Mouse (Mus musculus) forebrain, embryonic 10.5 days (tissue): ENCODE data around the gene Spata13. TPM values are rescaled to one million over a fixed set of nuclear protein-coding genes. Genes with fewer than 3 reads are reported as not detected.

Experiments used
- DNase-seq: peaks from one replicate; pipeline ENCODE4 v3.0.0-alpha.2; 2017; ENCODE audit warnings: low spot score; ENCODE audit errors: extremely low spot score
- H3K27ac ChIP-seq: fragments of 300-500 bp; sonication (generic); 2 replicates; pipeline ENCODE4 v1.5.1; 2016; ENCODE audit warnings: mild to moderate bottlenecking
- H3K27me3 ChIP-seq: fragments of 300-500 bp; sonication (generic); 2 replicates; pipeline ENCODE4 v1.6.1; 2016; ENCODE audit warnings: mild to moderate bottlenecking; ENCODE audit not compliant: poor library complexity, severe bottlenecking
- H3K36me3 ChIP-seq: fragments of 300-500 bp; sonication (generic); replicated peaks from 2 replicates; pipeline ENCODE4 v1.6.1; 2016; ENCODE audit warnings: mild to moderate bottlenecking, moderate library complexity
- H3K4me1 ChIP-seq: fragments of 300-500 bp; sonication (generic); 2 replicates; pipeline ENCODE4 v1.6.1; 2016
- H3K4me3 ChIP-seq: fragments of 300-500 bp; sonication (generic); 2 replicates; pipeline ENCODE4 v1.5.1; 2016; ENCODE audit warnings: mild to moderate bottlenecking, moderate library complexity
- H3K9me3 ChIP-seq: fragments of 300-500 bp; sonication (generic); 2 replicates; pipeline ENCODE4 v1.6.1; 2016; ENCODE audit warnings: mild to moderate bottlenecking, moderate library complexity
- WGBS: fragments of 180-500 bp; shearing (Covaris S2); methylation state at CpG from one replicate; pipeline ENCODE4 v1.1.7; 2016; 5-methylcytosine and 5-hydroxymethylcytosine counted together
- polyA plus RNA-seq: library from polyadenylated mRNA; unstranded; fragments of >200 nt; fragmentation: Nextera tagmentation; extraction: Ambion mirVana; gene quantifications from 2 replicates; pipeline ENCODE4 v1.2.1, GENCODE M21; 2016

Spata13 gene
- 97.0 and 102 TPM in 2 replicates for polyA plus RNA-seq

- Histone ChIP-seq H3K9me3 (no peaks in the 10 kb centered on the region), H3K27ac (peak within 1 kb of the TSS; percentile 95), H3K36me3 (peaks cover 30% of the 10 kb centered on the region), H3K4me1 (peaks cover 57% of the 10 kb centered on the region), H3K4me3 (peak within 1 kb of the TSS; percentile 94), H3K27me3 (peaks cover 6% of the 10 kb centered on the region; the same call in 1 of the 2 replicates)
- under 1% methylated on average over 50 of the region's 50 CpGs for WGBS
- DNase-seq: peak; percentile 98
Measured at GRCm38 (mm10) chr14:60633961-60634864, at the start of gene Spata13. Spata13 (plus strand) TSS chr14:60634001.

GRCm38 (mm10) chr14:60586687-60587453 lies 46.9 kb upstream of the Spata13 start:
- Histone ChIP-seq H3K27ac (peak overlapping the region; percentile 79), H3K36me3 (no peaks in the 10 kb centered on the region), H3K27me3 (no peaks in the 10 kb centered on the region), H3K9me3 (0 out of 2 replicates have a peak, but pooled peaks cover 2% of the 10 kb centered on the region), H3K4me3 (no peak overlapping the region), H3K4me1 (peaks cover 33% of the 10 kb centered on the region)
- WGBS: 33% methylated on average over 15 of the region's 15 CpGs
- DNase-seq: peak; percentile 51

DNA sequence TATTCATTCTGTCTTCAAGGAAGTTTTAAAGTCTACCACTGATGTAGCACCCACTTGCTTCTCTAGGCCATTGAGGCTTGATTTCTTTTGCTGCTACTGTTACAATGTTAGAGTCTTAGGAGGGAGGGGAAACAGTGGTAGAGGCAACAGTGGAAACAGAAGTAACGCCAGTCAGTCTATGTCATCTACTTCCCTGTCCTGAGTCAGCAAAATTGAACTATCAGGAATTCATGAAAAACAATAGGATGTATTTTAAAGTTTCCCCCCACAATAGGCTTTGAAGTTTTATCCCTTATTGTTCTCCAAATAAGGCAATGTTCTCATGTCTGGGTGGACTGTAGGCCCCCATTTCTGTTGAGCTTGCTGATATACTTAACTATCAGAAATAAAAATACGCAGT lies 44.8 kb upstream of the Spata13 start:
- no peaks in the 10 kb centered on the region for H3K36me3 ChIP-seq
- DNase-seq: no peak
- no peak overlapping the region for H3K4me3 ChIP-seq
- H3K9me3 ChIP-seq: no peaks in the 10 kb centered on the region
- 79% methylated on average over 2 of the region's 2 CpGs for WGBS
- H3K4me1 ChIP-seq: peaks cover 41% of the 10 kb centered on the region
- peak overlapping the region; percentile 79 for H3K27ac ChIP-seq
- no peaks in the 10 kb centered on the region for H3K27me3 ChIP-seq

GRCm38 (mm10) chr14:60592339-60592738 lies 41.5 kb upstream of the Spata13 start:
- Histone ChIP-seq H3K4me1 (peaks cover 38% of the 10 kb centered on the region), H3K27ac (0 out of 2 replicates have a peak overlapping the region, but pooled peaks have one; percentile 1)
- WGBS: 87% methylated on average over 5 of the region's 5 CpGs

DNA sequence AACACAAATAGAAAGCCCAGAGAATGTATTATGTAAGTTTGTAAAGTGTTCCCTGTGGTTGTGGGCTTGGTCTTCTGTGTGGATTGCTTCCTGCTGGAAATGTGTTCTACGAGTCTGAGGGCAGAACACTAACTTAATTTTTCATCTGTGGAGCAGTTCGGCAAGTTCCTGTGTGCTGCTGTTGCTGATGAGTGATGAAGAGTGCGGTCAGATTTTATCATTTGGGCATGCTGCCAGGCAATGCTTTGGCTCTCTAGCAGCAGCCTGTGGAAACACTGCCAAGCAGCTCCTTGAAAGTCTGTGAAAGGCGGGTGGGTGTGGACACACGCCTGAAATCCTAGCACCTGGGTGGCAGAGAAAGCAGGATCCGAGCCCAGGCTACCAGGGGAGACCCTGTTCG lies 41.0 kb upstream of the Spata13 start:
- 84% methylated on average over 7 of the region's 7 CpGs for WGBS
- H3K36me3 ChIP-seq: 0 out of 2 replicates have a peak, but pooled peaks cover 2% of the 10 kb centered on the region
- H3K27ac ChIP-seq: 0 out of 2 replicates have a peak overlapping the region, but pooled peaks have one; percentile 25
- H3K4me3 ChIP-seq: no peak overlapping the region
- peaks cover 38% of the 10 kb centered on the region for H3K4me1 ChIP-seq
- H3K27me3 ChIP-seq: no peaks in the 10 kb centered on the region
- no peak for DNase-seq
- no peaks in the 10 kb centered on the region for H3K9me3 ChIP-seq

More at GRCm38 (mm10) chr14:60592339-60592738, 41.5 kb upstream of the Spata13 start:
- DNase-seq: no peak
- H3K4me3 ChIP-seq: no peak overlapping the region
- H3K9me3 ChIP-seq: no peaks in the 10 kb centered on the region
- no peaks in the 10 kb centered on the region for H3K27me3 ChIP-seq
- H3K36me3 ChIP-seq: 0 out of 2 replicates have a peak, but pooled peaks cover 2% of the 10 kb centered on the region

GRCm38 (mm10) chr14:60597571-60597970 lies 36.2 kb upstream of the Spata13 start:
- WGBS: 29% methylated on average over 4 of the region's 4 CpGs
- H3K27ac ChIP-seq: peak overlapping the region; percentile 56; the same call in 1 of the 2 replicates
- H3K9me3 ChIP-seq: no peaks in the 10 kb centered on the region
- no peak overlapping the region for H3K4me3 ChIP-seq
- 0 out of 2 replicates have a peak, but pooled peaks cover 2% of the 10 kb centered on the region for H3K36me3 ChIP-seq
- no peaks in the 10 kb centered on the region for H3K27me3 ChIP-seq
- no peak for DNase-seq
- H3K4me1 ChIP-seq: peaks cover 25% of the 10 kb centered on the region

- Histone ChIP-seq H3K9me3 (no peaks in the 10 kb centered on the region), H3K36me3 (0 out of 2 replicates have a peak, but pooled peaks cover 2% of the 10 kb centered on the region), H3K27ac (no peak overlapping the region), H3K27me3 (no peaks in the 10 kb centered on the region), H3K4me3 (no peak overlapping the region), H3K4me1 (peaks cover 23% of the 10 kb centered on the region)
- DNase-seq: no peak
- 82% methylated on average over 2 of the region's 2 CpGs for WGBS
Measured at GRCm38 (mm10) chr14:60599044-60599443, 34.8 kb upstream of the Spata13 start.

- Histone ChIP-seq H3K27me3 (no peaks in the 10 kb centered on the region), H3K36me3 (no peaks in the 10 kb centered on the region), H3K4me1 (peaks cover 9% of the 10 kb centered on the region), H3K4me3 (no peak overlapping the region), H3K27ac (peak overlapping the region; percentile 41; the same call in 1 of the 2 replicates), H3K9me3 (no peaks in the 10 kb centered on the region)
- WGBS: 85% methylated on average over 2 of the region's 2 CpGs
- DNase-seq: no peak
Measured at GRCm38 (mm10) chr14:60605564-60605963, 28.2 kb upstream of the Spata13 start.

- WGBS: 80% methylated on average over 4 of the region's 4 CpGs
- H3K27ac ChIP-seq: no peak overlapping the region
Measured at GRCm38 (mm10) chr14:60606194-60606593, 27.6 kb upstream of the Spata13 start.

GRCm38 (mm10) chr14:60607743-60608142 lies 26.1 kb upstream of the Spata13 start:
- Histone ChIP-seq H3K4me1 (peaks cover 23% of the 10 kb centered on the region), H3K9me3 (no peaks in the 10 kb centered on the region), H3K27me3 (no peaks in the 10 kb centered on the region), H3K27ac (no peak overlapping the region), H3K36me3 (no peaks in the 10 kb centered on the region), H3K4me3 (no peak overlapping the region)
- DNase-seq: no peak
- 86% methylated on average over 4 of the region's 4 CpGs for WGBS

More at GRCm38 (mm10) chr14:60606194-60606593, 27.6 kb upstream of the Spata13 start:
- H3K4me3 ChIP-seq: no peak overlapping the region
- H3K36me3 ChIP-seq: no peaks in the 10 kb centered on the region
- no peaks in the 10 kb centered on the region for H3K9me3 ChIP-seq
- DNase-seq: no peak
- no peaks in the 10 kb centered on the region for H3K27me3 ChIP-seq
- H3K4me1 ChIP-seq: peaks cover 12% of the 10 kb centered on the region

GRCm38 (mm10) chr14:60609160-60609559 lies 24.6 kb upstream of the Spata13 start:
- Histone ChIP-seq H3K4me3 (no peak overlapping the region), H3K27me3 (no peaks in the 10 kb centered on the region), H3K9me3 (no peaks in the 10 kb centered on the region), H3K36me3 (no peaks in the 10 kb centered on the region), H3K4me1 (peaks cover 35% of the 10 kb centered on the region), H3K27ac (no peak overlapping the region)
- DNase-seq: no peak
- WGBS: 81% methylated on average over 1 of the region's 1 CpGs

DNA sequence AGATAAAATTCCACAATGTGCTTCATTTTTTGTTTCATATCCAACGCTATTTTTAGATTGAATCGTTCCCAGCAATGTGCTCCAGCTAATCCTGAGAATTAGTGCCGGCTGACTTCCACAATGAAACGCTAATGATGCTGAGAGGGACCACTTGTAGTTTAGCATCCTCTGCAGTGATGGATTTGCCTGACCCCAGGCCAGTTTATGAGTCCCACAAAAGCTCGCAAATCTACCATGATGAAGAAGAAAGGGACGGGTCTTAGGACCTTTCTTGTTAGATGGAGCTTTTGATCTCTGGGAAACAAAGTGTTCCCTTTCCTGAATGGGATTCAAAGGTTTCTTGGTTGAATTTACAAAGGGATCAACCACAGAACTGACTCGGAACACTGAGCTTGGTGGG lies 21.1 kb upstream of the Spata13 start:
- peaks cover 46% of the 10 kb centered on the region for H3K4me1 ChIP-seq
- peak overlapping the region; percentile 45 for H3K27ac ChIP-seq
- peak; percentile 27 for DNase-seq
- WGBS: 14% methylated on average over 7 of the region's 7 CpGs
- H3K27me3 ChIP-seq: no peaks in the 10 kb centered on the region
- no peaks in the 10 kb centered on the region for H3K36me3 ChIP-seq
- H3K9me3 ChIP-seq: no peaks in the 10 kb centered on the region
- H3K4me3 ChIP-seq: no peak overlapping the region
